Mouse (Mus musculus) adrenal gland, adult (tissue): ENCODE measurements at regions not wholly inside any gene's neighbourhood (a gene's known extent, or its start where the extent isn't known, plus 50 kb on each side); places are given as distances from the start of the nearest gene placed in this dataset.

ENCODE experiments used
- DNase-seq, 2 experiments: peaks; one replicate each; pipeline ENCODE4 v3.0.0; 2022 to 2023; ENCODE audit warnings: low spot score in 1 of 2; ENCODE audit not compliant: inconsistent age in 2 of 2

DNA sequence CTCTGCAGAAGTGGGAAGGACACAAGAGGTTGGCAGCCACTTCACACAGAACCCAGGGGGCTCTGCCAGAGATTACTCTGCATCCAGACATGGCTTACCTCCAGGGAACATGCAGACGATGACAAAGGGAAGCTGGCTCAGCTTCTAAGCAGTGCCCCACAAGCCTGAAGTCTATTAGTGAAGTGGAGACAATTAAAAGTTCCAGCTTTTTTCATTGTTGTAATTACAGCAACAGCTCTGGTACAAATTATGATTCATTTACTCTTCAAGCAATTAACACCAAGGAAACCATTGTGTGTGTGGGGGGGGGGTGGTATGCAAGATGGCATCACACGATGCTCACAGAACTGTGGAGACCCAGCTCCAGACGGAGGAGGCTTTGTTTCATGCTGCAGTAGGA lies 66.3 kb upstream of the Ado start:
- no peak for DNase-seq

DNA sequence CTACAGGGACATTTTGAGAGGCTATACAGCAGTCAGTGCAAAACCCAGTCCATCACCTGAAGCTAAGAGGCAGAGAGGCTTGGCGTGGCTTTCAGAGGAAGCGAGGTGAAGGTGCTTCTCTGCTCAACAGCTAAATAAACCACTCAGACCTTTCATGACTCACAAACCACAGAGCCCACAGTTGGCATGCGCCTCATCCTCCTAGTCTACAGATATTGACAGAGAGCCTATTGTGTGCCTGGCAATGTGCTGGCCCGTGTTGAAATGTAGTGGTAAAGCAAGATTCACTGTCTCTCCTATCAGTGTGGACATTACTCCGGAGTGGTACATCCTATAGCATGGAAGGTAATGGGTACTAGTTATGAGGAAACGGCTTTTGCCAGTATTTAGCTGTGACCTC lies 61.9 kb upstream of the Ado start:
- no peak for DNase-seq

- no peak for DNase-seq
Measured at GRCm38 (mm10) chr10:67608033-67608432, 59.3 kb upstream of the Ado start.

DNA sequence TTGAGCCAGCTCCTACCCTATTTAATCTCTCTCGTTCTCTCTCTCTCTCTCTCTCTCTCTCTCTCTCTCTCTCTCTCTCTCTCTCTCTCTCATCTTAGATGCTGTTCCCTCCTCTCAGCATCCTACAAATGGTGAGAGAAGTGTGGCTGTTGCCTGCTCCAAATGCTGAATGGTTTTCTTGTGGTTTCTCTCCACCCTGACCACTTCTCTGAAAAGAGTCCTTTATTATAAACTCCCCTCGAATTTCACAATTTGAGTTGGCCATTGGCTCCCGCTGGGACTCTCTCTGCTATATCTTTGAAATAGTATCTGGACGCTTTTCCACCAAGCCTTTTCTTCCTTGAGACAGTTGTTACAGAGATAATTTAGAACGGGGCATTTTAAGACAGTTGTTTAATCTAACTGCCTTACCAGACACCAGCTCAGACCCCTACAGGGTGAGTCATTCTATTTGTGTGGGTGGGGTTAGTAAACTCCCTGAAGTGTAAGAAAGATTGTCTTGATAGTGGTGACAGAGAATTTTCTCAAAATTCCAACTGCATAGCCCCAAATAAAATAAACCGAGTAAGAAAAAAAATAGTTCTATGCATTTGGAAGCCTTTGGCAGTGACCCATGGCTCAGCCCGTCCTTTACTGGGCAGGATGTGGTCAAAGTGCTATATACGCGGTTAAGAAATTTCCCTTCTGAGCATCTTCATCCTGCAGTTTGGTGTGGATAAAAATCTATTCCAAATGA lies 58.7 kb upstream of the Ado start:
- DNase-seq = no peak

DNA sequence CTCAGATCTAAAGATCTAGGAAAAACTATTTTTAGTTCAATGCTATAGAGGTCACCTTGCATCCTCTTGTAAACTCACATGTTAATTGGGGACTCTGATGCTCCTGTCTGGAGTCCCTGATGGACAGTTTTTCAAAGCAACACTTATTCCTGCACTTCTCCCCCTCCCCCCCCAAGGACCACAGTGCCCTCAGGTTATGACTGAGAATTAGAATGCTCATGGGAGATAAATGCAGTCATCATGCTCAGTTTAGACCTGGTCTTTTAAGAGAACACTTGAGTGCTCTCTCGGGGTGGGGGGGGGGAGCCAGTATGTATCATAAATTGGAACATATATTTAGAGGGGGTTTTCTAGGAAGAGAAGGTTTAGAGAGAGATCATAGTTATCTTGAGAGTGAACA lies 58.0 kb upstream of the Ado start:
- DNase-seq = no peak

DNA sequence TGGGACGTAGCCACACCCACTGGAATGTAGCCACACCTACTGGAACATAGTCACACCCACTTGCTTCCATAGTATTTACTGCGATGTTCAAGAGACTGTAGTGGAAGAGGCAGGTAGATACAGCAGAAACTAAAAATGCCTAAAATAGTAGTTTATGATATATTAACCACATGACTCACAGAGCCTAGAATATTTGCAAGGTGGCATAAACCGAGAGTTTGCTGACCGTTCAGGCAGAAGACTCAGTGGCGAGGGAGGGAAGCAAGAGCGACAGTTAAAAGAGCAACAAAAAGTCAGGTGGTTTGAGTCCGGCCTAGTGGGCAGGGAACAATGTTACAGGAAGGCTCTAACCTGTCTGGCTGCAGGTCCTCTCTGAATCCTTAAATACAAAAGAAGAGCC lies 50.6 kb upstream of the Ado start:
- no peak for DNase-seq

- DNase-seq = no peak
Measured at GRCm38 (mm10) chr10:67598590-67599047, 49.9 kb upstream of the Ado start.
